Mouse (Mus musculus) urinary bladder, adult 2 months (tissue): ENCODE measurements around the gene Olfr560. TPM values are rescaled to one million over a fixed set of nuclear protein-coding genes. Genes with fewer than 3 reads are reported as not detected.

Experiments used
- DNase-seq: peaks from one replicate; pipeline ENCODE4 v3.0.0; 2022; ENCODE audit warnings: low spot score
- polyA plus RNA-seq: library from polyadenylated mRNA; depleted of rRNA; stranded (reverse); fragments of >200 nt; gene quantifications from 2 replicates; pipeline ENCODE4 v1.2.3, GENCODE M21; 2012; rRNA removed

Gene Olfr560
- 0.03 TPM in 1 of 2 replicates, not detected in the other for polyA plus RNA-seq

- DNase-seq: no peak
Measured at GRCm38 (mm10) chr7:102759266-102759665, at the start of gene Olfr560, which contains the start of gene Olfr78. TSS of gene Olfr560 (minus strand) at chr7:102759366. TSS of gene Olfr78 (minus strand) at chr7:102759471.

GRCm38 (mm10) chr7:102803180-102803579 lies 44.0 kb upstream of the Olfr560 start, which contains the start of gene Olfr564:
TSS of gene Olfr564 (plus strand) at chr7:102803480.
- DNase-seq: no peak

DNA sequence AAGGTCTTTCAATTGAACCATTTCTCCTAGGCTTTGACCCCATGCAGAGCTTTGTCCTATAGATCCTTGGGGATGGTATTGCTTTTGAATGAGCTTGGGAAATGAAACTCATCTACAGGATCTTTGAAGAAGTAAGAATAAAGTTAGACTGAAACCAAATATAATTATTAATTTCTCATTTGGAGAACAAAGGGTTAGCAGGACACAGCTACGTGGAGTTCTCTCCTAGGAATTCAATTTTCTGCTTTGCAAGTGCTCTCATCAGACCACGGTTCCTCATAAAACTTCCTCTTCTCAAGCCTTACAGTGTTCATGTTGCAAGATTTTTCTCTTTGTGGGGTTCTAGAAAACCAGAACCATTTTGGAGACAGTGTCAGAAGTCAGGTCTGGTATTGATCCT lies 11.8 kb upstream of the Olfr560 start, which contains the start of gene Olfr561:
Gene Olfr561, plus strand, starts transcription at position 301 of the 400 bp plus-strand sequence.
- DNase-seq: no peak

GRCm38 (mm10) chr7:102752086-102752485 lies 7.1 kb downstream of the Olfr560 start:
- no peak for DNase-seq

DNA sequence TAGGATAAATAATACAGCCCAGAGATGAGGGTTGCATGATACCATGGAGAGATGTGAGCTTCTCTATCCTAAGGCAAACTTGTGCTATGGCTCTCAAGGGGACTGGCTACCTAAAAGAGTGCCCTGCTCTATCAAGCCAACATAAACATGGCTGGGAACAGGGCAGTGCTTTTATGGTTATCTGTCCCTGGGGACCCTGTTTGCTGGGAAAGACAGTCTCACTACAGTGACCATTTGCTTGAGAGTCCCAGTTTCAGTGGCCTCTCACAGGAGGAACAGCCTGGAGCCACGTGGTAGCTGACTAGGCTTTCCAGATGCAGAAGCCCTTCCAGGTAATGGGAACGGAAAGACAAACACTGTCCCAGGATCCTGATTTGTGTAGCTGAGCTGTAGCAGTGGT lies 21.5 kb downstream of the Olfr560 start:
- no peak for DNase-seq

GRCm38 (mm10) chr7:102733793-102734192 lies 25.4 kb downstream of the Olfr560 start:
- DNase-seq: no peak

DNA sequence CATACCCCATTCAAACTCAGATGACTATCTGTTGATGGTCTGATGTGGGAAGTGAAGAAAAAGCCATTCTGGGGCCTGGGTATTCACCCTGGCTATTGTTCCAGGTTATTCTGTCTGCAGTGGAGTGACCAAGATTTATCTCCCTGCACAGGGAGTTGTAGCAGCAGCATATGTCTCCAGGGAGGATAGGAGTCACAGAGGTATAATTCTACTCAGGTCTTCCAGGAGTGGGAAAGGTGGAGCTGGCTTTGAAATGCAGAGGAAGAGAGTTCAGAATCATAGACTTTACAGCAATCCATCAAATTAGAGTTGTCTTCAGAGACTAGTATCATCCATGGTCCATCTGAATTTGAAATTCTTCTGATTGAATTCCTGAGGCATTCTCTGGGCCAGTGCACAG lies 31.8 kb downstream of the Olfr560 start, which contains the start of gene Olfr559:
Gene Olfr559, minus strand, starts transcription at position 101 of the 400 bp plus-strand sequence.
- no peak for DNase-seq

GRCm38 (mm10) chr7:102718970-102719369 lies 40.2 kb downstream of the Olfr560 start, which contains the start of gene Olfr33:
TSS of gene Olfr33 (minus strand) at chr7:102719070.
- DNase-seq: no peak

- DNase-seq: no peak
Measured at GRCm38 (mm10) chr7:102701915-102702314, 57.3 kb downstream of the Olfr560 start, which contains the start of gene Olfr558. TSS of gene Olfr558 (plus strand) at chr7:102702215.

Other genes starting within 250 kb of the Olfr560 start
- gene Olfr547, start 224.6 kb downstream of the Olfr560 start, polyA plus RNA-seq: not detected in 2 replicates
- not detected in 2 replicates for gene Olfr548-ps1, start 218.5 kb downstream of the Olfr560 start, polyA plus RNA-seq
- gene Olfr549, start 209.5 kb downstream of the Olfr560 start, polyA plus RNA-seq: not detected in 2 replicates
- gene Trim21, start 193.9 kb downstream of the Olfr560 start, polyA plus RNA-seq: 12.9 and 14.2 TPM in 2 replicates
- gene Olfr550, start 187.9 kb downstream of the Olfr560 start, polyA plus RNA-seq: not detected in 2 replicates
- gene Olfr551, start 167.5 kb downstream of the Olfr560 start, polyA plus RNA-seq: not detected in 2 replicates
- not detected in 2 replicates for gene Olfr552, start 161.6 kb downstream of the Olfr560 start, polyA plus RNA-seq
- gene Olfr553, start 141.1 kb downstream of the Olfr560 start, polyA plus RNA-seq: not detected in 2 replicates
- gene Olfr554, start 120.9 kb downstream of the Olfr560 start, polyA plus RNA-seq: not detected in 2 replicates
- gene Olfr555, start 100.5 kb downstream of the Olfr560 start, polyA plus RNA-seq: not detected in 2 replicates
- gene Olfr556, start 94.5 kb downstream of the Olfr560 start, polyA plus RNA-seq: not detected in 2 replicates
- 75.3 and 99.1 TPM in 2 replicates for gene Trim68, start 72.0 kb downstream of the Olfr560 start, polyA plus RNA-seq
- not detected in 2 replicates for gene Olfr557, start 63.5 kb downstream of the Olfr560 start, polyA plus RNA-seq
- 1.3 and 1.4 TPM in 2 replicates for gene Olfr558, start 57.2 kb downstream of the Olfr560 start, polyA plus RNA-seq
- not detected in 2 replicates for gene Olfr33, start 40.3 kb downstream of the Olfr560 start, polyA plus RNA-seq
- not detected in 2 replicates for gene Olfr559, start 31.9 kb downstream of the Olfr560 start, polyA plus RNA-seq
- 1.0 and 1.4 TPM in 2 replicates for gene Olfr78, start 105 bp upstream of the Olfr560 start, polyA plus RNA-seq
- gene Olfr561, start 11.9 kb upstream of the Olfr560 start, polyA plus RNA-seq: not detected in 2 replicates
- not detected in 2 replicates for gene Olfr564, start 44.1 kb upstream of the Olfr560 start, polyA plus RNA-seq
- gene Olfr566, start 99.4 kb upstream of the Olfr560 start, polyA plus RNA-seq: not detected in 2 replicates
- not detected in 2 replicates for gene Olfr568, start 117.8 kb upstream of the Olfr560 start, polyA plus RNA-seq
- not detected in 2 replicates for gene Olfr569, start 131.5 kb upstream of the Olfr560 start, polyA plus RNA-seq
- gene Olfr570, start 135.2 kb upstream of the Olfr560 start, polyA plus RNA-seq: not detected in 2 replicates
- gene Olfr571, start 158.2 kb upstream of the Olfr560 start, polyA plus RNA-seq: not detected in 2 replicates
- gene Olfr572, start 165.0 kb upstream of the Olfr560 start, polyA plus RNA-seq: not detected in 2 replicates
- gene Olfr573-ps1, start 183.2 kb upstream of the Olfr560 start, polyA plus RNA-seq: not detected in 2 replicates
- gene Olfr574, start 189.1 kb upstream of the Olfr560 start, polyA plus RNA-seq: not detected in 2 replicates
- gene Olfr575, start 199.4 kb upstream of the Olfr560 start, polyA plus RNA-seq: not detected in 2 replicates
- not detected in 2 replicates for gene Olfr576, start 203.3 kb upstream of the Olfr560 start, polyA plus RNA-seq
- gene Olfr577, start 216.6 kb upstream of the Olfr560 start, polyA plus RNA-seq: not detected in 2 replicates
- not detected in 2 replicates for gene Olfr578, start 230.0 kb upstream of the Olfr560 start, polyA plus RNA-seq